Comparison of ENCODE assay signal across 8 mouse cellular contexts in genomic region chr13:83738528-83738981, GRCm38 (mm10).
DNase-seq lines count a peak whose midpoint lies in the region; ATAC-seq and TF ChIP-seq lines count a peak whose summit lies in the region.

No protein-coding gene starts in this region.

- H3K4me3 ChIP-seq in heart, embryonic 14.5 days (ENCODE audit: control insufficient read depth in 1 of 2, insufficient read depth in 1 of 2, low read depth in 1 of 2, low read length in 2 of 2): peak overlapping the region; percentile 32 to 36
- H3K4me3 ChIP-seq in forebrain, embryonic 13.5 days: peak overlapping the region; percentile 72
- peak overlapping the region; percentile 27; the same call in 1 of the 2 replicates for H3K4me3 ChIP-seq in liver, embryonic 16.5 days (ENCODE audit: low read depth, low read length)
- no peak overlapping the region; the same call in 1 of the 2 replicates for H3K4me3 ChIP-seq in stomach, embryonic 15.5 days (replicated peaks)

- no peak for ATAC-seq in heart, embryonic 14.5 days (ENCODE audit: insufficient number of reproducible peaks, insufficient read depth, low FRiP score, low read depth)
- ATAC-seq in forebrain, embryonic 13.5 days: no peak
- no peak for ATAC-seq in liver, embryonic 16.5 days (ENCODE audit: low read depth)
- no peak for ATAC-seq in stomach, embryonic 15.5 days (ENCODE audit: insufficient read depth, low FRiP score, low read depth)

- H3K27ac ChIP-seq in heart, embryonic 14.5 days (replicated peaks in 1 of 2; ENCODE audit: control insufficient read depth in 1 of 2, insufficient read depth in 1 of 2, low read depth in 2 of 2, low read length in 2 of 2): no peak overlapping the region
- H3K27ac ChIP-seq in forebrain, embryonic 13.5 days: peak overlapping the region; percentile 99
- H3K27ac ChIP-seq in liver, embryonic 16.5 days (ENCODE audit: low read length): no peak overlapping the region
- H3K27ac ChIP-seq in stomach, embryonic 15.5 days: no peak overlapping the region

- TF ChIP-seq POLR2A in brain, embryonic 14.5 days (IDR thresholded peaks at IDR 0.05; ENCODE audit: borderline replicate concordance, extremely low read depth, insufficient read depth, insufficient read length, poor library complexity, severe bottlenecking): no peak

- peak overlapping the region; percentile 61 for H3K4me2 ChIP-seq in heart, embryonic 14.5 days (ENCODE audit: low read length)
- H3K4me2 ChIP-seq in forebrain, embryonic 13.5 days: peak overlapping the region; percentile 85
- H3K4me2 ChIP-seq in liver, embryonic 16.5 days (ENCODE audit: low read depth, low read length): peak overlapping the region; percentile 32
- peak overlapping the region; percentile 36; the same call in 1 of the 2 replicates for H3K4me2 ChIP-seq in stomach, embryonic 15.5 days

- no peaks in the 10 kb centered on the region for H3K9me3 ChIP-seq in heart, embryonic 14.5 days (ENCODE audit: control insufficient read depth, low read length)
- H3K9me3 ChIP-seq in forebrain, embryonic 13.5 days (replicated peaks): no peaks in the 10 kb centered on the region
- no peaks in the 10 kb centered on the region for H3K9me3 ChIP-seq in liver, embryonic 16.5 days (replicated peaks; ENCODE audit: control insufficient read depth, low read length)
- no peaks in the 10 kb centered on the region for H3K9me3 ChIP-seq in stomach, embryonic 15.5 days

- DNase-seq in heart, postnatal 10 days: no peak
- peak; percentile 83 for DNase-seq in brain, embryonic 14.5 days (ENCODE audit: low read depth)
- DNase-seq in T-cell, adult 2 months (ENCODE audit: low spot score): no peak
- no peak for DNase-seq in spleen, postnatal 4 days (ENCODE audit: low spot score in 2 of 2)

- WGBS in heart, embryonic 14.5 days: 5% methylated on average over 12 of the region's 12 CpGs
- WGBS in forebrain, embryonic 13.5 days: 2% methylated on average over 12 of the region's 12 CpGs
- 4% methylated on average over 12 of the region's 12 CpGs for WGBS in liver, embryonic 16.5 days (ENCODE audit: insufficient replicate concordance)
- 5% methylated on average over 12 of the region's 12 CpGs for WGBS in stomach, embryonic 15.5 days

- no peak for TF ChIP-seq CTCF in brain, embryonic 14.5 days (IDR thresholded peaks at IDR 0.05; ENCODE audit: borderline replicate concordance, extremely low read depth, insufficient read depth, insufficient read length)

- H3K9ac ChIP-seq in heart, embryonic 14.5 days (ENCODE audit: low read length): no peak overlapping the region
- H3K9ac ChIP-seq in forebrain, embryonic 13.5 days: peak overlapping the region; percentile 99
- no peak overlapping the region for H3K9ac ChIP-seq in liver, embryonic 16.5 days (ENCODE audit: low read depth, low read length)
- no peak overlapping the region for H3K9ac ChIP-seq in stomach, embryonic 15.5 days

- peaks cover 0 to 2% of the 10 kb centered on the region in 2 experiments; a peak in 1 of 4 replicates for H3K4me1 ChIP-seq in heart, embryonic 14.5 days (ENCODE audit: control insufficient read depth in 2 of 2, insufficient read depth in 2 of 2, low read length in 2 of 2)
- H3K4me1 ChIP-seq in forebrain, embryonic 13.5 days: peaks cover 11% of the 10 kb centered on the region; the same call in 1 of the 2 replicates
- no peaks in the 10 kb centered on the region for H3K4me1 ChIP-seq in liver, embryonic 16.5 days (ENCODE audit: control insufficient read depth, low read depth, low read length)
- no peaks in the 10 kb centered on the region; the same call in 1 of the 2 replicates for H3K4me1 ChIP-seq in stomach, embryonic 15.5 days

- H3K36me3 ChIP-seq in heart, embryonic 14.5 days (ENCODE audit: control insufficient read depth, insufficient read depth, low read length): no peaks in the 10 kb centered on the region
- peaks cover 55% of the 10 kb centered on the region for H3K36me3 ChIP-seq in forebrain, embryonic 13.5 days (ENCODE audit: poor library complexity, severe bottlenecking)
- H3K36me3 ChIP-seq in liver, embryonic 16.5 days (ENCODE audit: control insufficient read depth, insufficient read depth): no peaks in the 10 kb centered on the region
- no peaks in the 10 kb centered on the region for H3K36me3 ChIP-seq in stomach, embryonic 15.5 days

- peaks cover 82% of the 10 kb centered on the region for H3K27me3 ChIP-seq in heart, embryonic 14.5 days (ENCODE audit: control insufficient read depth, insufficient read depth, low read length)
- no peaks in the 10 kb centered on the region for H3K27me3 ChIP-seq in forebrain, embryonic 13.5 days
- H3K27me3 ChIP-seq in liver, embryonic 16.5 days (ENCODE audit: control insufficient read depth, insufficient read depth, low read depth, low read length): peaks cover 44% of the 10 kb centered on the region
- H3K27me3 ChIP-seq in stomach, embryonic 15.5 days (replicated peaks): peaks cover 40% of the 10 kb centered on the region

- intact Hi-C loops in heart, postnatal 10 days (cut with DNase I): no loop called here

Comparison
In these comparisons a context has a peak if more than half of its experiments do, and no peak if none do; other contexts are left out.
1. H3K4me2 ChIP-seq: peak in every context shown above with its lines; median percentile 85 in forebrain, embryonic 13.5 days; 61 in heart, embryonic 14.5 days; 36 in stomach, embryonic 15.5 days; 32 in liver, embryonic 16.5 days.